Mouse (Mus musculus) cerebellum, adult 2 months (tissue): ENCODE results near the gene Creb3l2. TPM values are rescaled to one million over a fixed set of nuclear protein-coding genes. Genes with fewer than 3 reads are reported as not detected.

Experiments
- DNase-seq, 2 experiments: peaks; one replicate each; pipeline ENCODE4 v3.0.0; 2021
- H3K27ac ChIP-seq: fragments of 200-500 bp; 2 replicates; pipeline ENCODE4 v1.5.1; 2012; ENCODE audit warnings: low read length, control low read depth, inconsistent platforms; ENCODE audit not compliant: insufficient read depth
- H3K27me3 ChIP-seq: fragments of 200-500 bp; 2 replicates; pipeline ENCODE4 v1.6.1; 2012; ENCODE audit warnings: inconsistent platforms, mild to moderate bottlenecking, low read length, moderate library complexity; ENCODE audit not compliant: control insufficient read depth, insufficient read depth
- H3K4me1 ChIP-seq: fragments of 200-500 bp; 2 replicates; pipeline ENCODE4 v1.6.1; 2011; ENCODE audit warnings: low read length; ENCODE audit not compliant: control insufficient read depth, insufficient read depth
- H3K4me3 ChIP-seq: fragments of 200-500 bp; replicated peaks from 2 replicates; pipeline ENCODE3; 2011; ENCODE audit warnings: mild to moderate bottlenecking, low read depth, low read length, control low read depth; ENCODE audit not compliant: insufficient read depth
- CTCF ChIP-seq: fragments of 200-500 bp; IDR thresholded peaks from 2 replicates; pipeline ENCODE4 v1.5.1; 2011; ENCODE audit warnings: low read depth, mild to moderate bottlenecking, control low read depth, low read length, moderate library complexity, borderline replicate concordance; ENCODE audit not compliant: insufficient read depth
- POLR2A ChIP-seq: fragments of 200-500 bp; IDR thresholded peaks from 2 replicates; pipeline ENCODE4 v1.6.1; 2011; ENCODE audit warnings: low read length, control low read depth, borderline replicate concordance; ENCODE audit not compliant: insufficient read depth
- WGBS: fragments of 180-500 bp; shearing (Covaris S2); methylation state at CpG from one replicate; pipeline ENCODE4 v1.1.7; 2018; 5-methylcytosine and 5-hydroxymethylcytosine counted together
- polyA plus RNA-seq: library from polyadenylated mRNA; depleted of rRNA; stranded (reverse); fragments of >200 nt; gene quantifications from 2 replicates; pipeline ENCODE4 v1.2.3, GENCODE M21; 2012

Creb3l2 gene
- polyA plus RNA-seq, 1 experiment, result 5.4 TPM

DNA sequence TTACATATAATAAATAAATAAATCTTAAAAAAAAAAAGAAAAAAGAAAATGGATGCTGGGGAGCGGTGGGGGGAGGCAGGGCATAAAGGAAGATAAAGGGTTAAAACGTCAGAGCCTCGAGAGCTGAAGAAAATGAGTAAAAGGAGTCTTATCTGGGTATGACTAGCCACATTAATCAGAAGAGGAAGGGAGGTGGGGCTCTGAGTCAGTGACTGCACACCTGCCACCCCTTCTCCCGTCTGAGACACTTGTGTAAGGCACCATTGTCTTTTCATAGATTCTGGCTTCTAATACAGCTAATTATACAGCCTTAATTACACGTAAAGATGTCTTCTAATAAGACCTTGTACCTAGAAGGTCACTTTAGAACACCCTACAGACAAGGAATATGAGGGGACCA is 13.6 kb upstream of the Creb3l2 start:
- Histone ChIP-seq H3K4me3 (no peak overlapping the region), H3K4me1 (no peaks in the 10 kb centered on the region), H3K27me3 (no peaks in the 10 kb centered on the region), H3K27ac (no peak overlapping the region)
- TF ChIP-seq POLR2A (no peak), CTCF (no peak)
- DNase-seq, result no peak
- WGBS, result 65% methylated on average over 5 of the region's 5 CpGs

GRCm38 (mm10) chr6:37453047-37453446 is 11.1 kb upstream of the Creb3l2 start:
- 78% methylated on average over 4 of the region's 4 CpGs for WGBS
- Histone ChIP-seq H3K4me3 (no peak overlapping the region), H3K27ac (no peak overlapping the region), H3K27me3 (no peaks in the 10 kb centered on the region), H3K4me1 (no peaks in the 10 kb centered on the region)
- TF ChIP-seq CTCF (no peak), POLR2A (no peak)
- DNase-seq, result no peak

DNA sequence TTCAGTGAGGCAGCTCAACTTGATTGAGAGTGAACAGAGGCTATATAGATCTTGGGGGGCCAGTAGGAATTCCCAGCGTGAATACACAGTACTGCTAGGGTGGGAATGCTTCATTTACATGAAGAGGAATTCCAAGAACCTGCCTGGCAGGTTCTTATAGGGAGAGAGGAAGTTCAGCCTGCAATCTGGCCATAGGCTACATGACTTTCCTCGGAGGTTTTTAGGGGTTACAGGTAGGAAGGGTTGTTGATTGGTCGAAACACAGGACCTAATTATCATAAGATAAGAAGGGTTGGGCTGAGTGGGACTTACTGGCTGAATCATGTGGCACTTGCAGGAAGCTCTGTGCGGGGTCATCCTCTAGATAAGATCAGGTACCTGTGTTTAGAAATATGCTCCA is 9.7 kb upstream of the Creb3l2 start:
- DNase-seq, result no peak
- WGBS, result 62% methylated on average over 4 of the region's 4 CpGs
- Histone ChIP-seq H3K4me1 (no peaks in the 10 kb centered on the region), H3K27ac (no peak overlapping the region), H3K4me3 (no peak overlapping the region), H3K27me3 (no peaks in the 10 kb centered on the region)
- TF ChIP-seq CTCF, result no peak
- no peak for TF ChIP-seq POLR2A

- Histone ChIP-seq H3K27me3 (no peaks in the 10 kb centered on the region), H3K4me3 (no peak overlapping the region), H3K4me1 (no peaks in the 10 kb centered on the region), H3K27ac (no peak overlapping the region)
- WGBS, result 25% methylated on average over 10 of the region's 10 CpGs
- DNase-seq, result peak; percentile 60 to 76
- TF ChIP-seq POLR2A, result no peak
- peak; percentile 78 for TF ChIP-seq CTCF
These were observed 5.9 kb upstream of the Creb3l2 start for GRCm38 (mm10) chr6:37447704-37448466.

DNA sequence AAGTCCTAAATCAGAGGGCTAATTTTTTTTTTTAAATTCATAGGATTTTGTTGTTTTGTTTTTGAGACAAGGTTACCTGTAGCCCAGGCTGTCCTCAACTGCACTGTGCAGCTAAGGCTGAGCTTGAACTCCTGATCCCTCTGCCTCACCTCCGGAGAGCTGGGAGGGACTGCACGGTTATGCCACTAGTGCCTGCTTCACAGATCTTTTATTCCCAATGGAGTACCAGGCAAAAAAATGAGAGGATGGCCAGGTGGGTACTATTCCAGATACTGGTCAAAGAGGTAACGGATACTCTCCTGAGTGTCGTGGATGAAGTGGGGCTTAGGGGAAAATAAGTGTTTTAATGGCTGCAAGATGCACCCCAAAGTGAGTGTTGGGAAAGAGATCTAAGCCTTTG is 835 bp upstream of the Creb3l2 start:
- WGBS, result 45% methylated on average over 4 of the region's 4 CpGs
- Histone ChIP-seq H3K27me3 (no peaks in the 10 kb centered on the region), H3K27ac (no peak overlapping the region), H3K4me3 (peak overlapping the region; percentile 53), H3K4me1 (no peaks in the 10 kb centered on the region)
- peak; percentile 20 to 27 for DNase-seq
- TF ChIP-seq POLR2A (no peak), CTCF (no peak)

GRCm38 (mm10) chr6:37441251-37442011 is 515 bp downstream of the Creb3l2 start:
- H3K27ac ChIP-seq, result no peak overlapping the region
- 1% methylated on average over 40 of the region's 40 CpGs for WGBS
- DNase-seq, result no peak
- TF ChIP-seq CTCF (no peak), POLR2A (no peak)
- no peaks in the 10 kb centered on the region for H3K4me1 ChIP-seq
- H3K4me3 ChIP-seq, result peak overlapping the region; percentile 79
- no peaks in the 10 kb centered on the region for H3K27me3 ChIP-seq

GRCm38 (mm10) chr6:37440491-37441250 is 1.3 kb downstream of the Creb3l2 start:
- TF ChIP-seq CTCF (no peak), POLR2A (no peak)
- Histone ChIP-seq H3K4me1 (no peaks in the 10 kb centered on the region), H3K27me3 (no peaks in the 10 kb centered on the region), H3K27ac (no peak overlapping the region), H3K4me3 (peak overlapping the region; percentile 79)
- no peak for DNase-seq
- 23% methylated on average over 12 of the region's 12 CpGs for WGBS
